Mouse (Mus musculus) regulatory T cell (primary cell): ENCODE data around the gene Tes.

ENCODE experiments used
- in situ Hi-C: fragments of 300-600 bp; cut with MboI, MseI; formaldehyde crosslinking; loops from one replicate; pipeline ENCODE4 v1.15.1; 2025; ENCODE audit warnings: high pct_unique_total_duplicates

The Tes gene

GRCm38 (mm10) chr6:17077270-17077669 is 12.3 kb downstream of the Tes start:
- in situ Hi-C loops, result no loop called here

GRCm38 (mm10) chr6:17077720-17078119 is 12.8 kb downstream of the Tes start:
- in situ Hi-C loops, result no loop called here

- in situ Hi-C loops, result no loop called here
These were observed 14.4 kb downstream of the Tes start for GRCm38 (mm10) chr6:17079304-17079703.

GRCm38 (mm10) chr6:17079826-17080225 is 14.9 kb downstream of the Tes start:
- in situ Hi-C loops, result no loop called here

GRCm38 (mm10) chr6:17082238-17082637 is 17.3 kb downstream of the Tes start:
- in situ Hi-C loops, result no loop called here

GRCm38 (mm10) chr6:17082800-17083199 is 17.9 kb downstream of the Tes start:
- in situ Hi-C loops, result no loop called here

- in situ Hi-C loops, result loop anchor here (5.0 kb wide), 1 partner anchor 60 kb away; no protein-coding TSS in a partner anchor
These were observed 22.5 kb downstream of the Tes start for GRCm38 (mm10) chr6:17087485-17087884.

GRCm38 (mm10) chr6:17097301-17097700 is 32.4 kb downstream of the Tes start:
- in situ Hi-C loops, result no loop called here

- in situ Hi-C loops, result no loop called here
These were observed 33.6 kb downstream of the Tes start for GRCm38 (mm10) chr6:17098559-17098958.

GRCm38 (mm10) chr6:17099477-17100130 is 34.7 kb downstream of the Tes start:
- in situ Hi-C loops, result loop anchor here (25.0 kb wide), 1 partner anchor 488 kb away; no protein-coding TSS in a partner anchor

- in situ Hi-C loops, result loop anchor here (5.0 to 25.0 kb wide), 2 partner anchors 252 to 482 kb away; no protein-coding TSS in a partner anchor
These were observed 40.8 kb downstream of the Tes start for GRCm38 (mm10) chr6:17105714-17106113.

- in situ Hi-C loops, result loop anchor here (5.0 to 25.0 kb wide), 2 partner anchors 251 to 481 kb away; no protein-coding TSS in a partner anchor
These were observed 41.5 kb downstream of the Tes start for GRCm38 (mm10) chr6:17106493-17106892.

GRCm38 (mm10) chr6:17109204-17109603 is 44.3 kb downstream of the Tes start:
- in situ Hi-C loops, result loop anchor here (5.0 to 25.0 kb wide), 2 partner anchors 248 to 478 kb away; no protein-coding TSS in a partner anchor

- in situ Hi-C loops, result loop anchor here (25.0 kb wide), 1 partner anchor 477 kb away; no protein-coding TSS in a partner anchor
These were observed 45.7 kb downstream of the Tes start for GRCm38 (mm10) chr6:17110564-17111100.

GRCm38 (mm10) chr6:17112081-17112480 is 47.1 kb downstream of the Tes start:
- in situ Hi-C loops, result loop anchor here (25.0 kb wide), 1 partner anchor 475 kb away; no protein-coding TSS in a partner anchor

GRCm38 (mm10) chr6:17112990-17113389 is 48.0 kb downstream of the Tes start:
- in situ Hi-C loops, result loop anchor here (25.0 kb wide), 1 partner anchor 474 kb away; no protein-coding TSS in a partner anchor

- in situ Hi-C loops, result loop anchor here (25.0 kb wide), 1 partner anchor 473 kb away; no protein-coding TSS in a partner anchor
These were observed 49.6 kb downstream of the Tes start for GRCm38 (mm10) chr6:17114588-17114987.

- in situ Hi-C loops, result loop anchor here (25.0 kb wide), 1 partner anchor 472 kb away; no protein-coding TSS in a partner anchor
These were observed 50.3 kb downstream of the Tes start for GRCm38 (mm10) chr6:17115046-17115790.

- in situ Hi-C loops, result loop anchor here (25.0 kb wide), 1 partner anchor 468 kb away; no protein-coding TSS in a partner anchor
These were observed 54.7 kb downstream of the Tes start for GRCm38 (mm10) chr6:17119521-17120232.

- in situ Hi-C loops, result no loop called here
These were observed 75.1 kb downstream of the Tes start for GRCm38 (mm10) chr6:17140021-17140420.
